Mouse (Mus musculus): Measurements from ENCODE around the gene Myrf.

DNA sequence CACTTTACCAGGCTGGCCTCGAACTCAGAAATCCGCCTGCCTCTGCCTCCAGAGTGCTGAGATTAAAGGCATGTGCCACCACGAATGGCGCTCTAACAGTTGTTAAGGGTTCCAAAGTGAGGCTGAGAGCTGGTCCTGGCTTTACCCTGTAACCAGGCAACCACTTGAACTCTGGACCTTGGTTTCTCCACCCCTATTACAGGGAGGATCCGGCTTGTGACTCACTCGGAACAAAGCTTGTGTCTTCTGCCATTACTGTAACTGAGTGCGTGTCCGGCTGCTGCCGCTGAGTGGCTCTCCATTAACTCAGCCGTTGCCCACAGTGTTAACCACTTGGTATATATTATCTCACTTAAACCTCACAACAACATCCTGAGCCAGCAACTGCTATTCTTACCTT, 27.4 kb upstream of the Myrf start:
- TF ChIP-seq CTCF (IDR thresholded peaks at IDR 0.05; ENCODE audit: extremely low read depth, insufficient read length, insufficient replicate concordance, low read depth, low read length) (peak; percentile 36; the same call in 1 of the 2 replicates), POLR2A (IDR thresholded peaks at IDR 0.05; ENCODE audit: low read depth, low read length) (no peak)

Measured in small intestine, adult 2 months (tissue).